Mouse (Mus musculus) neural tube, embryonic 14.5 days (tissue): ENCODE results near the gene Otx2. TPM values are rescaled to one million over a fixed set of nuclear protein-coding genes. Genes with fewer than 3 reads are reported as not detected.

Experiments used
- ATAC-seq: fragments of 200-750 bp; cut with Nextera tagmentation; 2 replicates; pipeline ENCODE4 v1.8.0; 2017; ENCODE audit warnings: low read depth, mild to moderate bottlenecking, moderate TSS enrichment, moderate library complexity
- H3K27ac ChIP-seq: fragments of 300-500 bp; sonication (generic); 2 replicates; pipeline ENCODE4 v1.5.1; 2014; ENCODE audit warnings: low read depth, mild to moderate bottlenecking, control low read depth, low read length, moderate library complexity, mixed read lengths
- H3K27me3 ChIP-seq: fragments of 300-500 bp; sonication (generic); 2 replicates; pipeline ENCODE4 v1.6.1; 2014; ENCODE audit warnings: low read length; ENCODE audit not compliant: control insufficient read depth, insufficient read depth
- H3K36me3 ChIP-seq: fragments of 300-500 bp; sonication (generic); 2 replicates; pipeline ENCODE4 v1.6.1; 2014; ENCODE audit warnings: low read length, mixed read lengths; ENCODE audit not compliant: control insufficient read depth, insufficient read depth
- H3K4me1 ChIP-seq: fragments of 300-500 bp; sonication (generic); 2 replicates; pipeline ENCODE4 v1.6.1; 2014; ENCODE audit warnings: low read length; ENCODE audit not compliant: control insufficient read depth, insufficient read depth
- H3K4me2 ChIP-seq: fragments of 300-500 bp; sonication (generic); 2 replicates; pipeline ENCODE4 v1.6.1; 2014; ENCODE audit warnings: mild to moderate bottlenecking, low read depth, low read length, control low read depth
- H3K4me3 ChIP-seq: fragments of 300-500 bp; sonication (generic); 2 replicates; pipeline ENCODE4 v1.5.1; 2014; ENCODE audit warnings: low read depth, low read length, control low read depth, mixed read lengths
- H3K9ac ChIP-seq: fragments of 300-500 bp; sonication (generic); replicated peaks from 2 replicates; pipeline ENCODE4 v1.6.1; 2014; ENCODE audit warnings: low read depth, mild to moderate bottlenecking, control low read depth, low read length, mixed read lengths
- H3K9me3 ChIP-seq: fragments of 300-500 bp; sonication (generic); 2 replicates; pipeline ENCODE4 v1.6.1; 2016; ENCODE audit warnings: low read length; ENCODE audit not compliant: control insufficient read depth
- WGBS: fragments of 180-500 bp; shearing (Covaris S2); extraction: QIAGEN DNeasy Blood & Tissue Kit; methylation state at CpG from one replicate; pipeline ENCODE4 v1.1.7; 2014; 5-methylcytosine and 5-hydroxymethylcytosine counted together
- polyA plus RNA-seq: library from polyadenylated mRNA; unstranded; fragments of >200 nt; fragmentation: Nextera tagmentation; extraction: Ambion mirVana; gene quantifications from 2 replicates; pipeline ENCODE4 v1.2.1, GENCODE M21; 2014

The Otx2 gene
- polyA plus RNA-seq, 1 experiment from 2014 or later: not detected

GRCm38 (mm10) chr14:48664841-48665815, 8.5 kb downstream of the Otx2 start:
- H3K4me3 ChIP-seq: no peak overlapping the region
- peaks cover 67% of the 10 kb centered on the region for H3K27me3 ChIP-seq
- WGBS: under 1% methylated on average over 50 of the region's 50 CpGs
- no peak overlapping the region for H3K9ac ChIP-seq
- no peaks in the 10 kb centered on the region for H3K9me3 ChIP-seq
- H3K4me2 ChIP-seq: no peak overlapping the region
- H3K4me1 ChIP-seq: no peaks in the 10 kb centered on the region
- no peak overlapping the region for H3K27ac ChIP-seq
- no peaks in the 10 kb centered on the region for H3K36me3 ChIP-seq
- no peak for ATAC-seq

DNA sequence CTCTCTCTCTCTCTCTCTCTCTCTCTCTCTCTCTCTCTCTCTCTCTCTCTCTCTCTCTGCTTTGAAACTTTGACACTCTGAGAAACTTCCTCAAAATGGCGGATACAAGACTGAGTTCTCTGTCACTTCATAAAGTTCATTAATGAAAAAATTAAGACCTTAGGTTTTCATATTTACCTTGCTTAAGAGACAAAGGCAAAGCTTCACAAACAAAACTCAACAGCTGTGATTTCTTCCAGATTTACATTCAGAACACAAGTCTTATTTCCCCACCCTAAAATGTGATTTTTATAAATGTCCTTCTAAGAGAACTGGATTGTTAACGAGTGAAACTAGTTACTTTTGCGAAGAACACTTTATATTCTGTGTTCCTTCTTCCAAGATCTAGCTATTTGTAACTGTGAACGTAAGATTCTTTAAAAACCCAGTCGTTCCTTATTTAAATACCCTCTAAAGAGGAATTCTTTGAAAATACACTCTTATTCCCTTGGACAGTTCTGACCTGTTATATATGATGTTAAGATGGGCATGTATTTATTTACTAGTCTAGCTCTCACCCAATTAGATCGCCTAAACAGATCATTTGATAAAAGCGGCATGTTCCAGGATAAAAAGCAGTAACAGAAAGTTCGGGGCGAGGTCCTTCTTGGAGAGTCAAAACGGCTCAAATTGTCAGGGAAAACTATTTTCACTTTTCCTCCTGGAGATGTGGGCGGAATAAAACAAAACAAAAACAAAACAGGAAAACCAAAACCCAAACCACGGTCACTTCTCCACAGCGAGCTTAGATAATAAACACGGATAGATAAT, 9.4 kb downstream of the Otx2 start:
- 3% methylated on average over 14 of the region's 14 CpGs for WGBS
- H3K36me3 ChIP-seq: no peaks in the 10 kb centered on the region
- H3K4me2 ChIP-seq: no peak overlapping the region
- no peaks in the 10 kb centered on the region for H3K9me3 ChIP-seq
- no peaks in the 10 kb centered on the region for H3K4me1 ChIP-seq
- H3K27ac ChIP-seq: no peak overlapping the region
- no peak overlapping the region for H3K4me3 ChIP-seq
- peaks cover 69% of the 10 kb centered on the region for H3K27me3 ChIP-seq
- ATAC-seq: no peak
- H3K9ac ChIP-seq: no peak overlapping the region

DNA sequence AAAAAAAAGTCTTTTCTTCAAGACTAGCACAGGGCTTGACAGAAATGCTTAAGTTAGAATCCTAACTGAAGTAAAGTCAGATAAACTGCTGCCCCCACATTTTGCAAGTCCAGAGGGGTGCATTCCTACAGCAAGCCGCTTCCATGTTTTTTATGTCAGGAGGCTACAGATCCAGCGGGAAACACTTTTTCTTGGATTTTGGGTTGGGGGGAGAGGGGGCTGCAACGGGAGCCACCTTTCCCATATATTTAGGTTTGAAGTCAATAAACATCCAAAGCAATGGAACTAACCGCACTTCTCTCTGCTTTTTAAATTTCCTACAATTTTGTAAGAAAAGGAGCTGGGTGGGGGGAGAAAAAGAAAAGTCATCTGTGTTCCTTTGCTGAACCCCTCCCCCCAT, 10.1 kb downstream of the Otx2 start:
- no peaks in the 10 kb centered on the region for H3K36me3 ChIP-seq
- H3K4me1 ChIP-seq: no peaks in the 10 kb centered on the region
- no peak overlapping the region for H3K27ac ChIP-seq
- no peak overlapping the region for H3K4me2 ChIP-seq
- WGBS: 3% methylated on average over 4 of the region's 4 CpGs
- no peak overlapping the region for H3K4me3 ChIP-seq
- no peaks in the 10 kb centered on the region for H3K9me3 ChIP-seq
- no peak for ATAC-seq
- no peak overlapping the region for H3K9ac ChIP-seq
- peaks cover 73% of the 10 kb centered on the region for H3K27me3 ChIP-seq

GRCm38 (mm10) chr14:48662568-48663236, 10.9 kb downstream of the Otx2 start:
- WGBS: 3% methylated on average over 16 of the region's 16 CpGs
- Histone ChIP-seq H3K27me3 (peaks cover 76% of the 10 kb centered on the region), H3K9me3 (no peaks in the 10 kb centered on the region), H3K4me2 (no peak overlapping the region), H3K4me1 (no peaks in the 10 kb centered on the region), H3K36me3 (no peaks in the 10 kb centered on the region), H3K27ac (no peak overlapping the region), H3K4me3 (no peak overlapping the region), H3K9ac (no peak overlapping the region)
- no peak for ATAC-seq

DNA sequence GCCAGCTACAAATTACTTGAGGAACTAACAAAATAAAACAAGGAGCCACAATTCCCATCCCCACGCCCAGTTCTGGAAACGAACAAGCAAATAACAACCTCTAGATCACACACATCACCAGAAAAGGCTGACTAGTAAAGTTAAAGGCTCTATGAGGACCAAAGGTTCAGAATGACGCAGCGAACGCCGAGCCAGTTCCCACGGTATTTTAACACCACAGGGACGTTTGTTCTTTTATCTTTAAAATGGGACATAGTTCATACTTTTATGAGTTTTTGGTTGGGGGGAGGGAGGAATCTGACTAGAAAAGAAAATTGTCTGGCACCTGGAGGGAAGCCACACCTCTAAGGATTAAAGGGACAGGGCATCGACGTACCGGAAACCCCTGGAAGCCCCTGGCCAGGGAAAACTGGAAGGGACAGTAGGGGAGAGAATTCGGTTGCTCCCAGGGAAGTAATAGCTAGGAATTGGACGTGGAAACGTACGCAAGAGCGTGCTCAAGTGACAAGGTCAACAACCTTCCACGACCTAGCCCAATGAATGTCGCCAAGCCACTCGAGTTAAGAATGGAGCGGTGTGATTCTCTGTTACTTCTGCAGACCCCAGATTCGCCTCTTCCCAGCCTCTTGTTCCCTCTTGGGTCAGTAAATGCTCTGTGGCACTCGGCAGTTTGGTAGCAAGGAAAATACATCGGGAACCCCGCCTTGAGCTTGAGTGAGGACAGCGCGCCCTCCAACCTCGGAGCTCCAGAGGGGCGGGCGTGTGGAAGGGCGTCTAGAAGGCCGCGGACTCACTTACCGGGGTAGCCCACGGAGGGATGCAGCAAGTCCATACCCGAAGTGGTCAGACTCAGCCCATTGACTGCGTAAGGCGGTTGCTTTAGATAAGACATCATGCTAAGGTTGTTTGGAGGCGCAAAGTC, 11.7 kb downstream of the Otx2 start:
- Histone ChIP-seq H3K27me3 (peaks cover 79% of the 10 kb centered on the region), H3K9me3 (no peaks in the 10 kb centered on the region), H3K4me1 (no peaks in the 10 kb centered on the region), H3K4me3 (no peak overlapping the region), H3K36me3 (no peaks in the 10 kb centered on the region), H3K9ac (no peak overlapping the region), H3K4me2 (no peak overlapping the region), H3K27ac (no peak overlapping the region)
- 2% methylated on average over 38 of the region's 38 CpGs for WGBS
- no peak for ATAC-seq

GRCm38 (mm10) chr14:48661151-48661550, 12.5 kb downstream of the Otx2 start:
- Histone ChIP-seq H3K4me2 (no peak overlapping the region), H3K4me1 (no peaks in the 10 kb centered on the region), H3K9me3 (no peaks in the 10 kb centered on the region), H3K9ac (no peak overlapping the region), H3K4me3 (no peak overlapping the region), H3K27ac (no peak overlapping the region), H3K36me3 (no peaks in the 10 kb centered on the region), H3K27me3 (peaks cover 81% of the 10 kb centered on the region)
- no peak for ATAC-seq
- WGBS: 7% methylated on average over 8 of the region's 8 CpGs

DNA sequence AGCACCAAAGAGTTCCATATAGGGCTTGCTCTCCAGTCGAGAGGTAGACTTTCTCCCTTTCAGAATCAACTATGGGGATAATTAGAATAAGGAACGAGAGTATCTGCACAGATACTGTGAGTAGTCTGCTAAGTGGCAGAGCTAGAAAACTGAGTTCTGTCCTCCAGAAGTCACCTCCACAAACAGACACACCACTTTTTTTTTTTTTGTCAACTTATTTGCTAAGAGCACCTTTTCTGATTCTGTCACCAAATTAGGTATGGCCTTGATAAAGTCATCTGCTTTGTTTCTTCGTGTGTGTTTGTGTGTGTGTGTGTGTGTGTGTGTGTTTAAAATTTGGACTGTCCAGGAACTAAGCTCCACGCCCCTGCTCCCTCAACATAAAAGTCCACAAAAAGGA, 13.0 kb downstream of the Otx2 start:
- no peak for ATAC-seq
- peaks cover 81% of the 10 kb centered on the region for H3K27me3 ChIP-seq
- H3K4me3 ChIP-seq: no peak overlapping the region

DNA sequence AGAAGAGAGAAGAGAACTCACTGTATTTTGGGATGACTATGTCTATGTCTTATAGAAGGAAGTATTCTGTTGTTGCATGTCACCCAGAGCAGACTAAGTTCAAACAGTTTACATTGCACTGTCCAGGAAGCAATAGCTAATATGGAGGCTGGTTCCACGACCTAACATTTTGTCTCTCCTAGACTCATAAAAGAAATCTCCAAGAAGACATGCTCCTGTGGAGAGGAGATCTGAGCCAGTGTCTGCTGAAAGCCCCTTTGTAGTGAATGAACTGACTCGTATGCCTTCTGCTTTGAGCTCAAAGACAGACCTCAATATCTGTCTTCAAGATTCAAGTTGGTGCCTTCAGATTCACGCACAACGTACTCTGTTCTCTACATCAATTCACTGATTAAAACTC, 14.0 kb downstream of the Otx2 start:
- Histone ChIP-seq H3K4me3 (no peak overlapping the region), H3K36me3 (no peaks in the 10 kb centered on the region), H3K27me3 (peaks cover 74% of the 10 kb centered on the region), H3K4me1 (no peaks in the 10 kb centered on the region), H3K27ac (no peak overlapping the region), H3K9ac (no peak overlapping the region), H3K9me3 (no peaks in the 10 kb centered on the region), H3K4me2 (no peak overlapping the region)
- no peak for ATAC-seq
- WGBS: 57% methylated on average over 4 of the region's 4 CpGs

More for the DNA sequence above, 13.0 kb downstream of the Otx2 start:
- no peak overlapping the region for H3K4me2 ChIP-seq
- no peaks in the 10 kb centered on the region for H3K36me3 ChIP-seq
- H3K27ac ChIP-seq: no peak overlapping the region
- H3K9me3 ChIP-seq: no peaks in the 10 kb centered on the region
- 42% methylated on average over 4 of the region's 4 CpGs for WGBS
- H3K4me1 ChIP-seq: no peaks in the 10 kb centered on the region
- H3K9ac ChIP-seq: no peak overlapping the region
